Mouse (Mus musculus) thymus, adult 2 months (tissue): Measurements from ENCODE around the gene Emc1.

ENCODE experiments used
- CTCF ChIP-seq: fragments of 200-500 bp; IDR thresholded peaks from 2 replicates; pipeline ENCODE4 v1.5.1; 2012; ENCODE audit warnings: mild to moderate bottlenecking, control low read depth, low read length, moderate library complexity, borderline replicate concordance; ENCODE audit not compliant: control insufficient read depth, poor library complexity, insufficient read depth; ENCODE audit errors: extremely low read depth
- POLR2A ChIP-seq: fragments of 200-500 bp; IDR thresholded peaks from 2 replicates; pipeline ENCODE4 v1.6.1; 2012; ENCODE audit warnings: mild to moderate bottlenecking, low read length, control low read depth, moderate library complexity; ENCODE audit not compliant: control insufficient read depth, poor library complexity, insufficient read depth; ENCODE audit errors: extremely low read depth

- TF ChIP-seq CTCF = no peak
- no peak for TF ChIP-seq POLR2A
These were observed 41.3 kb upstream of the Emc1 start for GRCm38 (mm10) chr4:139310899-139311701.
